Mouse (Mus musculus): ENCODE data around the gene Sbk1. TPM values are rescaled to one million over a fixed set of nuclear protein-coding genes. Genes with fewer than 3 reads are reported as not detected.

Gene Sbk1
- polyA plus RNA-seq (2012; rRNA removed): 16.6 and 16.8 TPM in 2 replicates

DNA sequence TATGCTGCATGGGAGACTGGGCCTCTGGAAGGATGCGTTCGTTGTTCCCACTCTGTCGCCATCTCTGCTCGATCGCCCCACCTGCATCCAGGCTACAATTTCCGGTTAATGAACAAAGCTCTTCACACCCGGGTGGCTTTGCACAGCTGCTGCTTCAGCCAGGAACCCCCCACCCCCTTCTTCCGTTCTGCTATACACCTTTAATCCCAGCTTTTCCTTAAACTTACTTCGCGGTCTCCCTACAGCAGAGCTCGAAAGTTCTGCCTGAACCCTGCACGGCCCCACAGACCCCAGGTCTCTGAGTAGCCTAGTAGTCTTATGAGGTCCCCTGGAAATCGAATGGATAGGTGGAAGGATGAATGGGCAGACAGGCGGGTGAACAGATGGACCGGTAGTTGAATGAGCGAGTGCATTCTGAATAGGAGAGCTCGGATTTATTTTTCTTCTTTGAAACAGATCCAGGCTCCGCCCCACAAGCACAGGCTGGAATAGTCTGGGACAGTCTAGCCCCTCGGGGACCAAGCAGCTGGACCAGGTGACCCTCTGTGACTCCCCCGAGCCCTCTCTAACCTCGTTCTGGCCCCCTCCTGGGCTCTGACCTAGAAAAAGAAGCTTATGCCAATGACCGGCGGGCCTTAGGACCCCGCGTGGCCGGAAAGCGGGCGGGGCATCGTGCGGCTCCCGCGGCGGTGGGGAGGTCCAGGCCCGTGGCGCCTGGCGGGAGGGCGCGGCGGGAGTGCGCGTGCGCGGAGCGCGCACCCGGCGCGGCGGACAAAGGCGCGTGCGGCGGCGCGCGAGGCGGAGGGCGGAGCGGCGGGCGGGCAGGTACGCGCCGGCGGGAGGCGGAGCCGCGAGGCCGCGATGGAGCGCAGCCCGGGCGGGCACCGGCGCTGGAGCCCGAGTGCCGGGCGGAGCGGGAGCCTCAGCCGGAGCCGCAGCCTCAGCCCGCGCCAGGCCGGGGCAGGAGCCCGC is at the start of gene Sbk1:
Sbk1 (plus strand) TSS at position 908 of the 972 bp plus-strand sequence.

Other genes starting within 250 kb of the Sbk1 start
- gene Gsg1l, start 190.2 kb upstream of the Sbk1 start, polyA plus RNA-seq (2012; rRNA removed): 0.50 and 0.69 TPM in 2 replicates
- 118 and 143 TPM in 2 replicates for gene Xpo6, start 72.1 kb upstream of the Sbk1 start, polyA plus RNA-seq (2012; rRNA removed)
- gene Lat, start 97.0 kb downstream of the Sbk1 start, polyA plus RNA-seq (2012; rRNA removed): 5.2 and 7.9 TPM in 2 replicates
- 118 and 182 TPM in 2 replicates for gene Spns1, start 104.8 kb downstream of the Sbk1 start, polyA plus RNA-seq (2012; rRNA removed)
- 4.3 and 5.7 TPM in 2 replicates for gene Nfatc2ip, start 124.1 kb downstream of the Sbk1 start, polyA plus RNA-seq (2012; rRNA removed)
- 3.8 and 5.0 TPM in 2 replicates for gene Cd19, start 142.3 kb downstream of the Sbk1 start, polyA plus RNA-seq (2012; rRNA removed)
- 35.6 and 37.0 TPM in 2 replicates for gene Rabep2, start 156.1 kb downstream of the Sbk1 start, polyA plus RNA-seq (2012; rRNA removed)
- 0.32 TPM in 1 of 2 replicates, not detected in the other for gene Atp2a1, start 190.5 kb downstream of the Sbk1 start, polyA plus RNA-seq (2012; rRNA removed)
- 60.3 and 67.9 TPM in 2 replicates for gene Sh2b1, start 202.8 kb downstream of the Sbk1 start, polyA plus RNA-seq (2012; rRNA removed)
- 145 and 155 TPM in 2 replicates for gene Tufm, start 214.7 kb downstream of the Sbk1 start, polyA plus RNA-seq (2012; rRNA removed)
- 213 and 246 TPM in 2 replicates for gene Atxn2l, start 230.8 kb downstream of the Sbk1 start, polyA plus RNA-seq (2012; rRNA removed)